Mouse (Mus musculus): Measurements from ENCODE around the gene Pigp.

DNA sequence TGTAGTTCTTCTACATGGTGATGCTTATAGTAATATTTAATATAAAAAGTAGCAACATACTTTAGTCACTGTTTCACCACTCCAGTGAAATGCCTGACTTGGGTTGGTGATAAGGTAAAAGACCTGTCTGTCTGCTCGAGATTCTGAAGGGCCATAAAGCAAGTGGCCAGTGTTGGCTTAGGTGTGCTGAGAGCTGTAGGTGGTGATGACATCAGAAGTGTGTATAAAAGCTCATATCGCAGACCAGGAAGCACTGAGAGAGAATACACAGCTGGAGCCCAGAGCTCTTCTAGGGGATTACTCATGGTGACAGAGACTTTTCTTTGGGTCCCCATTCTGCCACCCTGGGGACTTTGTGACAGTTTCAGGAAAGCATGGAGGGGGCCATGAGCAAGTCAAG lies 40.6 kb upstream of the Pigp start:
- TF ChIP-seq GATA1 (IDR thresholded peaks at IDR 0.05; ENCODE audit: borderline replicate concordance, low read length) = no peak
- TF ChIP-seq FLI1 (IDR thresholded peaks at IDR 0.05; ENCODE audit: low read length) = no peak

Data from megakaryocyte, embryonic 14.5 days (primary cell).